Mouse (Mus musculus): ENCODE data around the gene Fam214b.

Gene Fam214b

GRCm38 (mm10) chr4:43010161-43011038 lies 35.6 kb downstream of the Fam214b start, which contains the start of gene Fancg:
Gene Fancg (minus strand): TSS chr4:43010506.
- DNase-seq (ENCODE audit: low spot score in 2 of 2): peak; percentile 81 to 85

DNA sequence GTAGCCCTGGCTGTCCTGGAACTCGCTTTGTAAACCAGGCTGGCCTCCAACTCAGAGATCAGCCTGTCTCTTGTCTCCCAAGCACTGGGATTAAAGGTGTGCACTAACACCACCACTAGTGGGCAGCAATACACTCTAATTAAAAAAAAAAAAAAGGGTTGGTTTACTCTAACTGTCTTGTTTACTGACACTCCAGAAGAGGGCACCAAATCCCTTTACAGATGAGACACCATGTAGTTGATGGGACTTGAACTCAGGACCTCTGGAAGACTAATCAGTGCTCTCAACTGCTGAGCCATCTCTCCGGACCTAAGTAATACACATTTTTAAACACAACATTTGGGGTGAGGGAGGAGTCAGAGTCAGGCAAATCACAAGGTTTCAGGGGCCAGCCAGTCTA lies 40.3 kb downstream of the Fam214b start:
- DNase-seq (ENCODE audit: low spot score in 2 of 2): peak; percentile 42 to 60

DNA sequence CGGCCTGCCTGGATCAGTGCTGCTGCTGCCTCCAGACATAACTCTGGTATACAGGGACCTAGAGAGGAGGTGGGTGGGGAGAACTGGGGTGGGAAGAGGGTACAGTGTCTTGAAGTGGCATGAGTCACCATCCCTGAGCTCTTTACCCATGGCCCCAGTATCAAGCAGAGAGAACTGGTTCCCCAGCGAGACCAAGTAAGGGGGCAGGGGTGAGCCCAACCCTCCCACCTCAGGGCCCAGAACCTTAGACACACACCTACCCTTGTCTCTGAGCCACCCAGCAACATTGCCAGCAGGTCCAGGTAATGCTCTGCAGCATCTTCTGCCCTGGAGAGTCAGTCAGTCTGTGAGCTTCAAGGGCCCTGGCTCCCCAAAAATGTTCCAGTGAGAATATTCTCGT lies 41.1 kb downstream of the Fam214b start:
- DNase-seq (ENCODE audit: low spot score in 2 of 2): no peak

DNA sequence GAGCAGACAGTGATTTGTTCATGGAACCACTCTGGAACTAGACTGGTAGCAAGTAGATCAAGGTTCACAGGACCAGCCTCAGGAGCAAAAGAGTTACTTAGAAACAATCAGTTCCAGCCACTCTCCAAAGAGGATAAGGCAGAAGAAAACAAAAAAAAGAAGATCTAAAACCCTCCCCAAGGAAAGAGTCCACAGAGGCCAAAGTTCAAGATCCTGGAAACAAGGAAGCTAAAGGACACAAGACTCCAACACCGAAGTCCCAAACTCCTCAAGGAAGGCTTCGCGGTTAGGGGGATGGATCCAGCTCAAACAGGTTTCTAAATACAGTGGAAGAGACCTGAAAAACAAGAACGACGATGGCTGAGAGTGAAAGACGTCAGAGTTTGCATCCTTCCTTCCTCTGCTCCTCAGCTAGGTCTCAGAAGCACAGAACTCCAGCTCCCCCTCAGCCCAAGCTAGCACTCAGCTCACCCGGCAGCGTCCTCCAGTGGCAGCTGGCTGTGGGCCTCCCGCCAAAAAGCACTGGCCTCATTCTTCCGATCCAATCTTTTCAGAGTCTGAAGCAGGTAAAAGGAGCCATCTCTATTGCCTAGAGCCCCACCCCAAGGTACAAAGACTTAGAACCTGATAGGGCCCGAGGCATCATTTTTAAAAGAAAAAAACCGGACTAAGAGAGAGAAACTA lies 43.1 kb downstream of the Fam214b start:
- DNase-seq (ENCODE audit: low spot score in 2 of 2): no peak

DNA sequence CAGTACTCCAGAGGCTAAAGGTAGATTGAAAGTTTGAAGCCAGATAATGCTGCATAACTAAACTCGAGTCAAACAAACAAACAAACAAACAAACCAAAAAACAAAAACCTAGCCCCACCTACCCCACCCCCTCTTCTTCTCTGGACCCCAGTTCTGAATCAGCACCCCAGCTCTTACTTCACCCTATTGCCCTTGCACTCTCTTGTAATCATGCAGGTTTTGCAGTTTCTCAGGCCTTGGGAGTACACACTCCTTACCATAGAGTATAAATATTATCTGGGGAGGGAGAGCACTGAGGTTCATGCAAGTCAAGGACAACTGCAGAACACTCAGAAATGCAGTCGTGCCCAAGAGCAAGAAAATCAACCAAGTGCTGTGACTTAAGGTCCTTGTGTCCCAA lies 44.7 kb downstream of the Fam214b start:
- DNase-seq (ENCODE audit: low spot score in 2 of 2): no peak

GRCm38 (mm10) chr4:43000141-43000986 lies 45.7 kb downstream of the Fam214b start, which contains the start of gene Vcp:
Gene Vcp (minus strand): TSS chr4:43000507.
- DNase-seq (ENCODE audit: low spot score in 2 of 2): peak; percentile 99

- DNase-seq (ENCODE audit: low spot score in 2 of 2): peak; percentile 70 to 74
Measured at GRCm38 (mm10) chr4:42999451-43000140, 46.4 kb downstream of the Fam214b start.

GRCm38 (mm10) chr4:42998022-42998421 lies 48.0 kb downstream of the Fam214b start:
- no peak for DNase-seq (ENCODE audit: low spot score in 2 of 2)

GRCm38 (mm10) chr4:42988296-42988695 lies 57.7 kb downstream of the Fam214b start:
- DNase-seq (ENCODE audit: low spot score in 2 of 2): no peak
